Mouse (Mus musculus) granulocyte monocyte progenitor cell, adult 5-6 weeks (primary cell): ENCODE measurements at regions not wholly inside any gene's neighbourhood (a gene's known extent, or its start where the extent isn't known, plus 50 kb on each side); places are given as distances from the start of the nearest gene placed in this dataset.
"Not testable (repeated sequence)": the region's sequence is repeated elsewhere in the genome, so short reads cannot be mapped to it uniquely, and the experiment has no call there.

Experiments
- ATAC-seq: replicated peaks from 2 replicates; pipeline ENCODE4 v1.8.0; 2016; ENCODE audit warnings: mild to moderate bottlenecking, moderate TSS enrichment, inconsistent platforms; ENCODE audit not compliant: poor library complexity, severe bottlenecking

DNA sequence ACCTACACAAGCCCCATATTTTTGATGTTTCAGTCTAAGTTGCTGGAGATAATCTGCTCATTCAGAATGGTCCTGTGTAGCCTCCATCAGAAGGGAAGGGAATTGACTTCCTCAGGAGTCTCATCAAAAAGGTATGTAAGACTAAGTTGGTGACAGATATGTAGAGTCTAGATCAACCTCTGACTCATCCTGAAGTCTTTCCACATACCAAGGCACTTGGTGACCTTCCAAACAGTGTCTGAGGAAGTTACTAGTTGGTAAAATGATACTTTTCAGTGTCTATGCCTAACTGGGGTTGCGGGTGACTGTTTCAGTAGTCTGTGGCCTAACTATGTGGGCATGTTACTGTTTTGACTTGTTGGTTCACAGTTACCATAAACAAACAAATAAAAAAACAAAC is 133.0 kb upstream of the Plcb4 start:
- ATAC-seq, result peak; percentile 31; the same call in 1 of the 2 replicates

DNA sequence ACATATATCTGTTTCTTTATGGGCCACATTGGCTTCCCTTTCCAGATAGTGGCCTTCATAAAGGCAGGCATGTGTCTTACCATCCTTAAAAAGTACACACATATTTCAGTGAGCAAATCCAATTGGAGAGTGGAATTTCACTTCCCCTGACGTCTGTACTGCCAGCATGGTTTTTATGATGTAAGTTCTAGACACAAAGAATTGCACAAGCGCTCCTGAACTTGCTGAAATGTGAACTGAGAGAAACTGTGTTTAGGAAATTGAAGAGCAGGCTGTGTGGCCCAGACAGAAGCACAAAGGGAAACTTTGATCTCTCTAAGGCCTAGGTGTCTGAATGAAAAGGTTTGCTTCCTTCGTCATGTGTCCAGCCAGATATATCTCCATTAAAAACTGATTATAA is 129.2 kb upstream of the Plcb4 start:
- peak; percentile 95 for ATAC-seq

GRCm38 (mm10) chr2:135536303-135536871 is 122.4 kb upstream of the Plcb4 start:
- ATAC-seq, result no peak

DNA sequence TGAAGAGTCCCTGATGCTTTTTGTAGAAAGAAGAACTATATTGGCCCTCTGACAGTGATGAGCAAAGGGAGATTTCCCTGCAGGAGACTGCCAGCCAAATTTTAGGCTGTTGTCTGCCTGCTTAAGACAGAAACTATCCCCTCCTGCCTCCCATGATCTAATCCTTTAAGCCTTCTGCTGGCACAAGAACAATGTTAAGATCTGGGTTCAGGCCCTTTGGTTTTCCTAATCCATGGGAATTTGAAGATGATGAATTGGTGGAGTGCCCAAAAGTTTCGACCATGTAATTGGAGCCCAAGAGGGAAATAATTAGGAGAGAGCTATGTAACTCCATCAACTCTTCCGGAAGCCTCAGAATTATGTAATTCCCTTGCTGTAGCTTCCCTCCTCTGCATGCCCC is 120.8 kb upstream of the Plcb4 start:
- no peak for ATAC-seq

- no peak for ATAC-seq
Measured at GRCm38 (mm10) chr2:135541058-135541457, 117.8 kb upstream of the Plcb4 start.

GRCm38 (mm10) chr2:135541930-135542329 is 116.9 kb upstream of the Plcb4 start:
- ATAC-seq, result no peak

- ATAC-seq, result no peak
Measured at GRCm38 (mm10) chr2:135544882-135545281, 113.9 kb upstream of the Plcb4 start.

DNA sequence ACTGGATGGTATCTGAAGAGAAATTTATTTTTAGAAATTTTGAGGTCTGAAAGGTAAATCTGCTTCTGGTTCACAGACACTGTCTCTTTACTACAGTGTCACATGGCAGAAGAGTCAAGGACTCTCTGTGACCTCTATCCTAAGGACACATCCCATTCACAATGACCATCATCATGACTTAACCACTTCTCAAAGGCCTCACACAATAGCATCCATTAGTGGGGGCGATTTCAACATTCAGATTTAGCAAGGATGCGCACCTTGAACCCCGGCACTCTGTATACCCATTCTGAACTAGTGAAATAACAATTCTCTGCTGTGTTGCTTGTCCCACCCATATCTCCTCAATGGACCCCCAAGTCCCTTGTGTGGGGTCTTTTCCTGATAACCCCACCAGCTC is 110.8 kb upstream of the Plcb4 start:
- no peak for ATAC-seq

- ATAC-seq, result peak; percentile 42; the same call in 1 of the 2 replicates
Measured at GRCm38 (mm10) chr2:135553031-135553430, 105.8 kb upstream of the Plcb4 start.

- not testable (repeated sequence) for ATAC-seq
Measured at GRCm38 (mm10) chr2:135558026-135558425, 100.8 kb upstream of the Plcb4 start.

GRCm38 (mm10) chr2:135559328-135559727 is 99.5 kb upstream of the Plcb4 start:
- no peak for ATAC-seq

- no peak for ATAC-seq
Measured at GRCm38 (mm10) chr2:135559933-135560710, 98.7 kb upstream of the Plcb4 start.

DNA sequence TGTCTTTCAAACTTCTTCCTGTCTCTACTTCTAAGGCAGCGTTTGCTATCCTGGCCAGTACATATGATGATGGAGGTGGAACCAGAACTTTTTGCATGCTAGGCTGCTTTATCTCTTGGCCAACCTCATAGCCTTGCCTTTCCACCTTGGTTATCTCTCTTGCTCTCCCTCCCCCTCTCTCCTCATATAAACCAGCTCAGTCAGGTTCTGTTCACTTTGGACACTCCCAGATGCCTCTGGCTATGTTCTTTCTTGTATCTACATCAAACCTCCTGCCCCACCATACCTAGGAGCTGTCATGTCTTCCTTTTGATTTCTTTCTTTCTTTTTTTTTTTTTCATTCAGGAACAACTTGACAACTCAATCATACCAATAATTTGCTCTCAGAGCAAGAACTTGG is 98.0 kb upstream of the Plcb4 start:
- ATAC-seq, result no peak

GRCm38 (mm10) chr2:135561716-135562115 is 97.1 kb upstream of the Plcb4 start:
- ATAC-seq, result no peak

DNA sequence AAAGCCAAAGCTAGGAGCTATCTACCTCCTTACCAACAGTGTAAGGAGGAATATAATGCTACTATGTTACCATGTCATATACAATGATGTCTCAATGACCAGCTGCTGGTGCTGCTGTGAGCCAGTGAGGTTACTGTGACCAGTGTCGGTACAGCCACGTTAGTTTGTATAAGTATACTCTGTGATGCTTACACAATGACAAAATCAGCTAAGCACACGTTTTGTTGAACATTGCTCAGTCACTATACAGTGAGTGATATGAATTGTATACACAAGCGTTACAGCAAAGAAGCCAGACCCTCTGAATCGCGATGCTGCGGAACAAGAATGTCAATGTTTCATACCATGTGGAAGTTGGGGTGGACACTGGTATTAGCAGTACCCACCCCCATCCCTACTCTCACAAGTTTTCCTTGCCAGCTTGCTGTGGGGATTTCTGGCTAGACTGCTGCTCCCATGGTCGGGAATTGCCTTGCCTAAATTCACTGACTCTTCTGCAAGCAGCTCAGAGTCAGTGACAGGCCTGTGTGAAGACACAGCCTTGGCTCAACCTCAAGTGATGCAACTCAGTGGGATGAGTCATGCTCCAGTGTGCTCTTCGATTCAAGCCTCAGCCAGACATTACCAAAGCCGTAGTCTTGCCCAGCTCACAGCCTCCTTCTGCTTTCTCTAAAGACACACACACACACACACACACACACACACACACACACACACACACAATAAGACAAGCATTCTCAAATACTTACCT is 96.5 kb upstream of the Plcb4 start:
- ATAC-seq, result peak; percentile 98

DNA sequence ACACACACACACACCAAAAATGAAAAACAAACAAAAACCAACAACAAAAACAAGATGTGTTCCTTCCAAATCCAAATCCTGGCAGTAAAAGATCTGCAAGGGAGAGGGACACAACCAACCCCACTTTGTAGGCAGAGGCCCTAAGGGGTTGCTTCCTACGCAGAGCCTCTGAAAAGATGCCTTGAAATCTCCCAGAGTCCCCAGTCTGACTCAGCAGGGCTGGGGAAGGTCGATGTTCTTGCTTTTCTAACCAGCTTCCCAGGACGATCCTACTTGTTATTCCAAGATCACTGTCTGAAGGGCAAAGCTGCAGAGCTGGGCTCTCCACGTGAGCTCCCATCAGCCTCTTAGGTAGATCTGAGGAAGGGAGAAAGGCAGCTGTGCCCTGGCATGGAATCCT is 94.6 kb upstream of the Plcb4 start:
- ATAC-seq, result no peak

GRCm38 (mm10) chr2:135568350-135568749 is 90.5 kb upstream of the Plcb4 start:
- ATAC-seq, result no peak

GRCm38 (mm10) chr2:135571599-135571998 is 87.2 kb upstream of the Plcb4 start:
- ATAC-seq, result no peak

- ATAC-seq, result no peak
Measured at GRCm38 (mm10) chr2:135577228-135577627, 81.6 kb upstream of the Plcb4 start.

DNA sequence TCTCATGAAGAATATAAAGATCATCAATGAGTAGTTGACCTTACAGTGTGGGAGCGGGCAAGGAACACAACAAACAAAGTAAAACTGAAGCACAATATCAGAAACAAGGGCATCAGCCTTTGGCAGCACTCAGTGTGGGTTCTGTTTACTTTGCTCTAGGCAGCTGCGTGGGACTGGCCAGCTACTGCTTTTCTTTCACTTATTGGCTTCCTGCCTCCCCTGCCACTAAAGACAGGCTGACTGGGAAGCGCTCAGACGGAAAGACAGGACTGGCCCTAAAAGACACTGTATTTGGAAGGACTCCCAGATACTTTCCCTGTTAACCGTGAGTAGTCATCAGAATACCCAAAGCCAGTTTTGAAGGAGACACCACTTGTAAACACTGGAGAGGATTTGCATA is 80.7 kb upstream of the Plcb4 start:
- no peak for ATAC-seq

DNA sequence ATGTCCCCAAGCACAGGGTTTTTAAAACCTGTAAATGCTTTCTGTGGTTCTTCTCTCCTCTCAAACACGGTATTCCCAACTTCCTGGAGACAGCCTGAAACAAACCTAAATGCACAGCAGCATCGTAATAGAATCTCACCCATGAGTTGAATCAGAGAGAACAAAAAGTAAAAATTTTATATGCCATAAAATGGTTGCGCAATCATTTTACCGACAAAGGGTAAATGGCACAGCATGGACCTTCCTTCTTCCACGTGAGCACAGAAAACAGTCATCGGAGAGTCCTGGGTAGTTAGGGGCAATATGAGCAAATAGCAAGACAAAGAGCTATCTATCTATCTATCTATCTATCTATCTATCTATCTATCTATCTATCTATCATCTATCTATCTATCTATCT is 79.3 kb upstream of the Plcb4 start:
- ATAC-seq, result no peak
